Mouse (Mus musculus): ENCODE measurements around the gene Gm20909. TPM values are rescaled to one million over a fixed set of nuclear protein-coding genes. Genes with fewer than 3 reads are reported as not detected.
"Not testable (repeated sequence)": the region's sequence is repeated elsewhere in the genome, so short reads cannot be mapped to it uniquely, and the experiment has no call there.

Gene Gm20909
- polyA plus RNA-seq (2015; fragmentation: Nextera tagmentation; extraction: Ambion mirVana), result not detected in 2 replicates

- no CpG with 5 or more reads among the region's 4 CpGs for WGBS
- H3K4me1 ChIP-seq (replicated peaks; ENCODE audit: control insufficient read depth, insufficient read depth, low read length); H3K9ac ChIP-seq (ENCODE audit: low read length); ATAC-seq (ENCODE audit: low read depth); H3K4me2 ChIP-seq (ENCODE audit: low read depth, low read length); H3K9me3 ChIP-seq (ENCODE audit: control insufficient read depth, low read length); H3K27me3 ChIP-seq (ENCODE audit: control insufficient read depth, insufficient read depth, low read depth, low read length); H3K36me3 ChIP-seq (ENCODE audit: control insufficient read depth, insufficient read depth, low read length); H3K27ac ChIP-seq (ENCODE audit: low read length); H3K4me3 ChIP-seq (ENCODE audit: low read length): not testable (repeated sequence)
Measured at GRCm38 (mm10) chrY:21164270-21164669, at the start of gene Gm20909. Gene Gm20909, plus strand, starts transcription at chrY:21164570.

Other genes with a start within 250 kb of the Gm20909 start
- not detected in 2 replicates for gene Gm29866, start 170.9 kb upstream of the Gm20909 start, polyA plus RNA-seq (2015; fragmentation: Nextera tagmentation; extraction: Ambion mirVana)
- not detected in 2 replicates for gene Gm20865, start 77.0 kb downstream of the Gm20909 start, polyA plus RNA-seq (2015; fragmentation: Nextera tagmentation; extraction: Ambion mirVana)

All from lung, embryonic 16.5 days (tissue).